ENCODE assay signal across 8 mouse cellular contexts in the genomic region with DNA sequence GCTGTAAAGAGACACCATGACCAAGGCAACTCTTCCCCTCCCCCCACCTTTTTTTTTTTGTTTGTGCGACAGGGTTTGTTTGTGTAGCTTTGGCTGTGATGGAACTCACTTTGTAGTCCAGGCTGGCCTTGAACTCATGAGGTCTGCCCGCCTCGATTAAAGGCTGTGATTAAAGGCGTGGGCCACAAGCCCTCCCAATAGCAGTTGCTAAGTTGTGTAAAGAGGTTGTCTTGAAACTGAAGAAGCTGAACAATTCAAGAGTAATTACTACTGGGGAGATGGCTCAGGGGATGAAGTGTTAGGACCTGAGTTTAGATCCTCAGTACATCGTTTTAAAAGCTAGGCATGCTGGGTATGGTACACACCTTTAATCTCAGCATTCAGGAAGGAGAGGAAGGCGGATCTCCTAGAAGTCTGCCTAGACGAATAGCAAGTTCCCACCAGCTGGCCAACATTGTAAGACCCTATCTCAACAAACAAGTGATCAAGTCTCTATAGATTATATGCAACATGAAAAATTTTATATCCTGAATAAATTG. TPM values are rescaled to one million over a fixed set of nuclear protein-coding genes. Genes with fewer than 3 reads are reported as not detected.
DNase-seq lines count a peak whose midpoint lies in the region; ATAC-seq and TF ChIP-seq lines count a peak whose summit lies in the region.

No protein-coding gene starts in this region.

- peak overlapping the region; percentile 60 for H3K4me2 ChIP-seq in neural tube, embryonic 11.5 days (ENCODE audit: low read depth)
- peak overlapping the region; percentile 72 for H3K4me2 ChIP-seq in limb, embryonic 15.5 days
- peak overlapping the region; percentile 67 for H3K4me2 ChIP-seq in stomach, postnatal 0 days (replicated peaks; ENCODE audit: low read depth)

- no peak overlapping the region for H3K4me3 ChIP-seq in cerebellum, adult 2 months (replicated peaks; ENCODE audit: insufficient read depth, low read depth, low read length)
- H3K4me3 ChIP-seq in neural tube, embryonic 11.5 days (ENCODE audit: low read depth, low read length) = peak overlapping the region; percentile 83
- peak overlapping the region; percentile 77 for H3K4me3 ChIP-seq in limb, embryonic 15.5 days
- H3K4me3 ChIP-seq in stomach, postnatal 0 days (ENCODE audit: low read depth, low read length) = peak overlapping the region; percentile 49

- H3K9ac ChIP-seq in neural tube, embryonic 11.5 days (ENCODE audit: low read length) = peak overlapping the region; percentile 81; the same call in 1 of the 2 replicates
- no peak overlapping the region for H3K9ac ChIP-seq in limb, embryonic 15.5 days
- no peak overlapping the region; the same call in 1 of the 2 replicates for H3K9ac ChIP-seq in stomach, postnatal 0 days (ENCODE audit: low read length)

- no peaks in the 10 kb centered on the region for H3K27me3 ChIP-seq in cerebellum, adult 2 months (ENCODE audit: control insufficient read depth, insufficient read depth, low read length)
- H3K27me3 ChIP-seq in neural tube, embryonic 11.5 days (ENCODE audit: control insufficient read depth, insufficient read depth, low read length) = no peaks in the 10 kb centered on the region
- no peaks in the 10 kb centered on the region for H3K27me3 ChIP-seq in limb, embryonic 15.5 days
- no peaks in the 10 kb centered on the region for H3K27me3 ChIP-seq in stomach, postnatal 0 days (ENCODE audit: control insufficient read depth, insufficient read depth, low read length)

- 0 out of 2 replicates have a peak, but pooled peaks cover 5% of the 10 kb centered on the region for H3K4me1 ChIP-seq in cerebellum, adult 2 months (ENCODE audit: control insufficient read depth, insufficient read depth, low read length)
- H3K4me1 ChIP-seq in neural tube, embryonic 11.5 days (ENCODE audit: control insufficient read depth, insufficient read depth, low read length) = peaks cover 7% of the 10 kb centered on the region; the same call in 1 of the 2 replicates
- H3K4me1 ChIP-seq in limb, embryonic 15.5 days = peaks cover 14% of the 10 kb centered on the region; the same call in 1 of the 2 replicates
- H3K4me1 ChIP-seq in stomach, postnatal 0 days (replicated peaks; ENCODE audit: control insufficient read depth, insufficient read depth) = 0 out of 2 replicates have a peak, but pooled peaks cover 3% of the 10 kb centered on the region

- ATAC-seq in neural tube, embryonic 11.5 days (ENCODE audit: insufficient read depth, low FRiP score, low TSS enrichment) = no peak
- ATAC-seq in limb, embryonic 15.5 days (ENCODE audit: insufficient number of reproducible peaks, low FRiP score, low TSS enrichment, low read depth) = no peak
- no peak for ATAC-seq in stomach, postnatal 0 days (ENCODE audit: low FRiP score, low TSS enrichment)

- no peak for TF ChIP-seq CTCF in cerebellum, adult 2 months (IDR thresholded peaks at IDR 0.05; ENCODE audit: borderline replicate concordance, insufficient read depth, low read depth, low read length)
- TF ChIP-seq CTCF in stomach, postnatal 0 days (IDR thresholded peaks at IDR 0.05; ENCODE audit: low read depth) = no peak

- WGBS in cerebellum, adult 2 months = 63% methylated on average over 7 of the region's 7 CpGs
- WGBS in neural tube, embryonic 11.5 days = 72% methylated on average over 7 of the region's 7 CpGs
- WGBS in limb, embryonic 15.5 days = 70% methylated on average over 7 of the region's 7 CpGs
- WGBS in stomach, postnatal 0 days = 63% methylated on average over 7 of the region's 7 CpGs

- H3K9me3 ChIP-seq in neural tube, embryonic 11.5 days (ENCODE audit: control insufficient read depth, low read length) = no peaks in the 10 kb centered on the region
- no peaks in the 10 kb centered on the region for H3K9me3 ChIP-seq in limb, embryonic 15.5 days
- no peaks in the 10 kb centered on the region for H3K9me3 ChIP-seq in stomach, postnatal 0 days (ENCODE audit: control insufficient read depth, low read length)

- no peak for TF ChIP-seq EP300 in stomach, postnatal 0 days (optimal IDR thresholded peaks at IDR 0.05)

- H3K27ac ChIP-seq in cerebellum, adult 2 months (ENCODE audit: insufficient read depth, low read length) = no peak overlapping the region
- H3K27ac ChIP-seq in neural tube, embryonic 11.5 days (ENCODE audit: low read depth, low read length) = no peak overlapping the region
- H3K27ac ChIP-seq in limb, embryonic 15.5 days = peak overlapping the region; percentile 81; the same call in 1 of the 2 replicates
- 0 out of 2 replicates have a peak overlapping the region, but pooled peaks have one; percentile 30 for H3K27ac ChIP-seq in stomach, postnatal 0 days (replicated peaks)

- DNase-seq in cerebellum, adult 9-10 months = peak; percentile 45
- no peak for DNase-seq in cerebellum, adult 2 months
- DNase-seq in neural tube, embryonic 11.5 days (ENCODE audit: low spot score) = no peak
- DNase-seq in neural tube, embryonic 10.5 days (ENCODE audit: extremely low spot score, low spot score) = no peak
- DNase-seq in stomach, postnatal 0 days (ENCODE audit: low spot score) = no peak
- no peak for DNase-seq in urinary bladder, postnatal 14 days (ENCODE audit: low spot score)
- DNase-seq in ovary, postnatal 10 days (ENCODE audit: low spot score) = no peak

- TF ChIP-seq POLR2A in cerebellum, adult 2 months (IDR thresholded peaks at IDR 0.05; ENCODE audit: borderline replicate concordance, insufficient read depth, low read length) = no peak

- H3K36me3 ChIP-seq in neural tube, embryonic 11.5 days (ENCODE audit: control insufficient read depth, insufficient read depth, low read length) = peaks cover 12% of the 10 kb centered on the region
- H3K36me3 ChIP-seq in limb, embryonic 15.5 days = peaks cover 32% of the 10 kb centered on the region
- peaks cover 17% of the 10 kb centered on the region; the same call in 1 of the 2 replicates for H3K36me3 ChIP-seq in stomach, postnatal 0 days (ENCODE audit: control insufficient read depth, insufficient read depth, low read length)

RNA-seq across cellular contexts. Expression of gene Cops6, which starts 0.6 kb away (rescaled TPM):
- polyA plus RNA-seq in cerebellum, adult 2 months (2012; rRNA removed) = 147 and 158 TPM in 2 replicates
- 316 and 319 TPM in 2 replicates for polyA plus RNA-seq in neural tube, embryonic 11.5 days (2014; fragmentation: Nextera tagmentation; extraction: Ambion mirVana)
- polyA plus RNA-seq in limb, embryonic 15.5 days (2015; fragmentation: Nextera tagmentation; extraction: Ambion mirVana) = 299 and 325 TPM in 2 replicates
- 173 and 180 TPM in 2 replicates for polyA plus RNA-seq in stomach, postnatal 0 days (2015; fragmentation: Nextera tagmentation; extraction: Ambion mirVana)

RNA-seq across cellular contexts. Expression of gene Zfp113, which starts 4.7 kb away (rescaled TPM):
- polyA plus RNA-seq in cerebellum, adult 2 months (2012; rRNA removed) = 3.8 and 4.2 TPM in 2 replicates
- polyA plus RNA-seq in neural tube, embryonic 11.5 days (2014; fragmentation: Nextera tagmentation; extraction: Ambion mirVana) = 25.5 and 27.8 TPM in 2 replicates
- 15.9 and 18.5 TPM in 2 replicates for polyA plus RNA-seq in limb, embryonic 15.5 days (2015; fragmentation: Nextera tagmentation; extraction: Ambion mirVana)
- 6.1 and 8.0 TPM in 2 replicates for polyA plus RNA-seq in stomach, postnatal 0 days (2015; fragmentation: Nextera tagmentation; extraction: Ambion mirVana)

RNA-seq across cellular contexts. Expression of gene Ap4m1, which starts 11.5 kb away (rescaled TPM):
- 25.8 and 28.3 TPM in 2 replicates for polyA plus RNA-seq in cerebellum, adult 2 months (2012; rRNA removed)
- polyA plus RNA-seq in neural tube, embryonic 11.5 days (2014; fragmentation: Nextera tagmentation; extraction: Ambion mirVana) = 15.7 and 17.2 TPM in 2 replicates
- polyA plus RNA-seq in limb, embryonic 15.5 days (2015; fragmentation: Nextera tagmentation; extraction: Ambion mirVana) = 22.8 and 24.3 TPM in 2 replicates
- 9.3 and 9.9 TPM in 2 replicates for polyA plus RNA-seq in stomach, postnatal 0 days (2015; fragmentation: Nextera tagmentation; extraction: Ambion mirVana)

RNA-seq across cellular contexts. Expression of gene Mcm7, which starts 11.9 kb away (rescaled TPM):
- polyA plus RNA-seq in cerebellum, adult 2 months (2012; rRNA removed) = 23.0 and 24.5 TPM in 2 replicates
- polyA plus RNA-seq in neural tube, embryonic 11.5 days (2014; fragmentation: Nextera tagmentation; extraction: Ambion mirVana) = 272 and 282 TPM in 2 replicates
- polyA plus RNA-seq in limb, embryonic 15.5 days (2015; fragmentation: Nextera tagmentation; extraction: Ambion mirVana) = 139 and 143 TPM in 2 replicates
- polyA plus RNA-seq in stomach, postnatal 0 days (2015; fragmentation: Nextera tagmentation; extraction: Ambion mirVana) = 43.6 and 45.5 TPM in 2 replicates

RNA-seq across cellular contexts. Expression of gene Taf6, which starts 27.0 kb away (rescaled TPM):
- 52.7 and 54.8 TPM in 2 replicates for polyA plus RNA-seq in cerebellum, adult 2 months (2012; rRNA removed)
- 119 and 122 TPM in 2 replicates for polyA plus RNA-seq in neural tube, embryonic 11.5 days (2014; fragmentation: Nextera tagmentation; extraction: Ambion mirVana)
- 73.8 and 74.8 TPM in 2 replicates for polyA plus RNA-seq in limb, embryonic 15.5 days (2015; fragmentation: Nextera tagmentation; extraction: Ambion mirVana)
- 27.1 and 27.7 TPM in 2 replicates for polyA plus RNA-seq in stomach, postnatal 0 days (2015; fragmentation: Nextera tagmentation; extraction: Ambion mirVana)

Comparison
In these comparisons a context has a peak if more than half of its experiments do, and no peak if none do; other contexts are left out.
1. H3K27ac ChIP-seq: peak in limb, embryonic 15.5 days (single experiment) and stomach, postnatal 0 days (single experiment); none in cerebellum, adult 2 months (single experiment) and neural tube, embryonic 11.5 days (single experiment).
2. Peak in every context shown above with its lines, with median percentiles within 50 percentile points of each other: H3K4me2 ChIP-seq.